ENCODE assay signal across 10 mouse cellular contexts in the genomic region with DNA sequence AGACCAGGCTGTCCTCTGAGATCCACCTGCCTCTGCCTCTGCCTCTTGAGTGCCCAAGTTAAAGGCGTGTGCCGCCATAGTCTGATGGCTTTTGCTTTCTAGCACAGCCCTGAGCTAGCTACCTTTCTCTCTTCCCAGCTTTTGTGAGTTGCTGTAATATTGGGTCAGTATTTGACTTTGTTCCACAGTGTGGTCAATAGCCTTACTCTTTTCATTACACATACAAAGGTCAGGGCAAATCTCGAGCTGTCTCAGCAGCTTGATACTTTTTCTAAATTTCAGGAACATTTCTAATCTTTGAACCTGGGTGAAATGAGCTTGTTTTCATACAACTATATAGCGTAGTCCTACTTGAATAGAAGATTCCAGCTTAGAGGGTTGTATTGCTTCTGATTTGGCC. TPM values are rescaled to one million over a fixed set of nuclear protein-coding genes. Genes with fewer than 3 reads are reported as not detected.
DNase-seq lines count a peak whose midpoint lies in the region; ATAC-seq and TF ChIP-seq lines count a peak whose summit lies in the region.
"Had no signal": no experiment of that assay in that cellular context is flagged by ENCODE, and none has a peak within 500 bp of the region (broad histone marks: within the 10 kb centered on the region; RNA-seq: fewer than 3 reads in every experiment).

No protein-coding gene starts in this region.

- no peaks in the 10 kb centered on the region for H3K27me3 ChIP-seq in neural tube, embryonic 12.5 days (replicated peaks)
- H3K27me3 ChIP-seq in limb, embryonic 13.5 days: no peaks in the 10 kb centered on the region
- H3K27me3 ChIP-seq in neural tube, embryonic 15.5 days (replicated peaks): no peaks in the 10 kb centered on the region
- H3K27me3 ChIP-seq: embryonic facial prominence, embryonic 15.5 days had no signal

- H3K4me1 ChIP-seq in neural tube, embryonic 12.5 days: peaks cover 10% of the 10 kb centered on the region
- H3K4me1 ChIP-seq in limb, embryonic 13.5 days: peaks cover 15% of the 10 kb centered on the region
- H3K4me1 ChIP-seq in neural tube, embryonic 15.5 days: peaks cover 23% of the 10 kb centered on the region

- intact Hi-C loops in gastrocnemius, adult 2 months (cut with DNase I): loop anchor here (5.0 kb wide), 1 partner anchor 54 kb away; no protein-coding TSS in a partner anchor
- intact Hi-C loops in gastrocnemius, postnatal 36 days (cut with DNase I): loop anchor here (5.0 kb wide), 1 partner anchor 54 kb away; no protein-coding TSS in a partner anchor

- no peak overlapping the region for H3K9ac ChIP-seq in neural tube, embryonic 12.5 days
- H3K9ac ChIP-seq in limb, embryonic 13.5 days: no peak overlapping the region; the same call in 1 of the 2 replicates
- H3K9ac ChIP-seq in neural tube, embryonic 15.5 days (replicated peaks): no peak overlapping the region
- H3K9ac ChIP-seq: embryonic facial prominence, embryonic 15.5 days had no signal

- DNase-seq in gastrocnemius, adult 2 months: no peak
- DNase-seq in gastrocnemius, postnatal 36 days: no peak
- DNase-seq in neural tube, embryonic 10.5 days (ENCODE audit: extremely low spot score, low spot score): no peak
- DNase-seq in spleen, postnatal 36 days (ENCODE audit: low spot score in 2 of 2): no peak
- no peak for DNase-seq in left cerebral cortex, adult 11 months (ENCODE audit: low spot score)
- DNase-seq: lung, postnatal 10 days had no signal

- H3K4me3 ChIP-seq in gastrocnemius, adult 2 months: peak overlapping the region; percentile 82; the same call in 1 of the 2 replicates
- no peak overlapping the region for H3K4me3 ChIP-seq in neural tube, embryonic 12.5 days
- peak overlapping the region; percentile 96 for H3K4me3 ChIP-seq in limb, embryonic 13.5 days
- no peak overlapping the region for H3K4me3 ChIP-seq in neural tube, embryonic 15.5 days (replicated peaks)

- ATAC-seq in neural tube, embryonic 12.5 days (ENCODE audit: low FRiP score, low read depth): no peak
- ATAC-seq in limb, embryonic 13.5 days (ENCODE audit: low FRiP score, low read depth): no peak
- no peak for ATAC-seq in neural tube, embryonic 15.5 days (ENCODE audit: low FRiP score)

- H3K4me2 ChIP-seq in neural tube, embryonic 12.5 days (replicated peaks): peak overlapping the region; percentile 77
- peak overlapping the region; percentile 78 for H3K4me2 ChIP-seq in limb, embryonic 13.5 days (replicated peaks)
- peak overlapping the region; percentile 75 for H3K4me2 ChIP-seq in neural tube, embryonic 15.5 days

- peaks cover 20% of the 10 kb centered on the region for H3K36me3 ChIP-seq in neural tube, embryonic 12.5 days
- H3K36me3 ChIP-seq in limb, embryonic 13.5 days: peaks cover 37% of the 10 kb centered on the region
- peaks cover 30% of the 10 kb centered on the region for H3K36me3 ChIP-seq in neural tube, embryonic 15.5 days

- no peaks in the 10 kb centered on the region for H3K9me3 ChIP-seq in neural tube, embryonic 12.5 days
- no peaks in the 10 kb centered on the region for H3K9me3 ChIP-seq in limb, embryonic 13.5 days
- no peaks in the 10 kb centered on the region for H3K9me3 ChIP-seq in neural tube, embryonic 15.5 days (replicated peaks)
- H3K9me3 ChIP-seq: embryonic facial prominence, embryonic 15.5 days had no signal

- no peak overlapping the region for H3K27ac ChIP-seq in gastrocnemius, adult 2 months
- no peak overlapping the region for H3K27ac ChIP-seq in neural tube, embryonic 12.5 days
- H3K27ac ChIP-seq in limb, embryonic 13.5 days: no peak overlapping the region
- no peak overlapping the region for H3K27ac ChIP-seq in neural tube, embryonic 15.5 days (replicated peaks)
- H3K27ac ChIP-seq: embryonic facial prominence, embryonic 15.5 days had no signal

- no peak for TF ChIP-seq CTCF in gastrocnemius, adult 2 months (IDR thresholded peaks at IDR 0.05)

- 94% methylated on average over 4 of the region's 4 CpGs for WGBS in neural tube, embryonic 12.5 days
- 88% methylated on average over 4 of the region's 4 CpGs for WGBS in limb, embryonic 13.5 days
- 91% methylated on average over 4 of the region's 4 CpGs for WGBS in neural tube, embryonic 15.5 days

RNA-seq across cellular contexts. Expression of a gene that starts 1.9 kb away (rescaled TPM):
- total RNA-seq in gastrocnemius, adult 2 months (2021): 10 to 100 TPM; 11.0 to 16.2 TPM
- total RNA-seq in gastrocnemius, postnatal 36 days (2021): 10 to 100 TPM; 12.5 to 13.3 TPM
- 25.8 and 28.0 TPM in 2 replicates for polyA plus RNA-seq in neural tube, embryonic 12.5 days (2016; fragmentation: Nextera tagmentation; extraction: Ambion mirVana)
- 14.9 and 20.5 TPM in 2 replicates for polyA plus RNA-seq in limb, embryonic 13.5 days (2015; fragmentation: Nextera tagmentation; extraction: Ambion mirVana)
- 13.9 and 19.4 TPM in 2 replicates for polyA plus RNA-seq in neural tube, embryonic 15.5 days (2015; fragmentation: Nextera tagmentation; extraction: Ambion mirVana)

RNA-seq across cellular contexts. Expression of a gene that starts 32.3 kb away (rescaled TPM):
- not detected for total RNA-seq in gastrocnemius, adult 2 months (2021)
- under 1 TPM in 1 of 2 experiments, not detected in 1; 0.08 TPM for total RNA-seq in gastrocnemius, postnatal 36 days (2021)
- 0.05 TPM in 2 replicates for polyA plus RNA-seq in neural tube, embryonic 12.5 days (2016; fragmentation: Nextera tagmentation; extraction: Ambion mirVana)
- 0.19 and 0.34 TPM in 2 replicates for polyA plus RNA-seq in limb, embryonic 13.5 days (2015; fragmentation: Nextera tagmentation; extraction: Ambion mirVana)
- polyA plus RNA-seq in neural tube, embryonic 15.5 days (2015; fragmentation: Nextera tagmentation; extraction: Ambion mirVana): 1.2 and 2.6 TPM in 2 replicates

RNA-seq across cellular contexts. Expression of a gene that starts 32.4 kb away (rescaled TPM):
- total RNA-seq in gastrocnemius, adult 2 months (2021): 1 to 10 TPM; 1.3 TPM
- total RNA-seq in gastrocnemius, postnatal 36 days (2021): 1 to 10 TPM in 1 of 2 experiments, under 1 TPM in 1; 0.77 to 1.2 TPM
- 12.5 and 13.0 TPM in 2 replicates for polyA plus RNA-seq in neural tube, embryonic 12.5 days (2016; fragmentation: Nextera tagmentation; extraction: Ambion mirVana)
- 16.4 and 17.9 TPM in 2 replicates for polyA plus RNA-seq in limb, embryonic 13.5 days (2015; fragmentation: Nextera tagmentation; extraction: Ambion mirVana)
- polyA plus RNA-seq in neural tube, embryonic 15.5 days (2015; fragmentation: Nextera tagmentation; extraction: Ambion mirVana): 5.2 and 6.4 TPM in 2 replicates

RNA-seq across cellular contexts. Expression of a gene that starts 32.5 kb away (rescaled TPM):
- 1 to 10 TPM; 5.5 to 7.4 TPM for total RNA-seq in gastrocnemius, adult 2 months (2021)
- total RNA-seq in gastrocnemius, postnatal 36 days (2021): 1 to 10 TPM; 5.7 to 5.8 TPM
- polyA plus RNA-seq in neural tube, embryonic 12.5 days (2016; fragmentation: Nextera tagmentation; extraction: Ambion mirVana): 28.5 and 30.6 TPM in 2 replicates
- 31.4 and 36.7 TPM in 2 replicates for polyA plus RNA-seq in limb, embryonic 13.5 days (2015; fragmentation: Nextera tagmentation; extraction: Ambion mirVana)
- polyA plus RNA-seq in neural tube, embryonic 15.5 days (2015; fragmentation: Nextera tagmentation; extraction: Ambion mirVana): 19.4 and 20.9 TPM in 2 replicates

Comparison
In these comparisons a context has a peak if more than half of its experiments do, and no peak if none do; other contexts are left out.
1. H3K4me3 ChIP-seq: peak in gastrocnemius, adult 2 months (single experiment) and limb, embryonic 13.5 days (single experiment); none in neural tube, embryonic 12.5 days (single experiment) and neural tube, embryonic 15.5 days (single experiment).
2. Peak in every context shown above with its lines, with median percentiles within 50 percentile points of each other: H3K4me2 ChIP-seq.